Mouse (Mus musculus) heart, postnatal 10 days (tissue): ENCODE measurements at regions not wholly inside any gene's neighbourhood (a gene's known extent, or its start where the extent isn't known, plus 50 kb on each side); places are given as distances from the start of the nearest gene placed in this dataset.

Experiments used
- DNase-seq, 2 experiments: peaks; one replicate each; pipeline ENCODE4 v3.0.0; 2021
- intact Hi-C: fragments of 180-260 bp; cut with DNase I; formaldehyde crosslinking; loops from one replicate; pipeline ENCODE4 v1.15.1; 2025

DNA sequence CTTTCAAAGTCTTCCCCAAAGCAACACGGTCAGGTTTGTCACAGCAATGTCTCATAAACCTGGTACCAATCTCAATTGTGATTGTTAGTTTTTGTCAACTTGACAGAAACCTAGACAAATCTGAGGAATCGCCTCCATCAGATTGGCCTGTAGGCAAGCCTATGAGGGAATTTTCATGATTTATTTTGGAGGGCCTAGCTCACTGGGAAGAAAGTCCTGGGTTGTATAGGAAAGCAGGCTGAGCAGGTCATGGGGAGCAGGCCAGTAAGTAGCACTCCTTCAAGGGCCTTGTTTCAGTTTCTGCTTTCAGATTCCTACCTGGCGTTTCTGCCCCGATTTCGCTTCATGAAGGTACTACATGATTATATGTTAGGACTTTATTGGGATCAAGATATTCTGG, 144.1 kb upstream of the Cdkn2b start:
- DNase-seq = no peak
- intact Hi-C loops = no loop called here

DNA sequence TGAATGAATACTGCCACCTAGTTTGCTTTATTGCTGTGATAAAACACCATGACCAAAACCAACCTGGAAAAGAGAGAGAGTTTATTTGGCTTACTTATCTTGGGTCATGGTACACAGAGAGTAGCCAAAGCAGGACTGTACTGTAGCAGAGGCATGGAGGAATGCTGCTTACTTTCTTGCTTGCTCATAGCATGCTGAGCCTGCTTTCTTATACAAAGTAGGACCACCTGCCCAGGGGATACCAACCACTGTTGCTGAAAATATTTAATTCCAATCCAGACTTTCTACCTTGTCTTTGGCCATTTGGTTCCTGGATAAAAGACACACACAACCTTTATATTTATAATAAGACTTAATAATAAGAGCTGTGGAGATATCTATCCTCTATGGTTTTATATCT, 142.2 kb upstream of the Cdkn2b start:
- intact Hi-C loops = no loop called here
- no peak for DNase-seq

DNA sequence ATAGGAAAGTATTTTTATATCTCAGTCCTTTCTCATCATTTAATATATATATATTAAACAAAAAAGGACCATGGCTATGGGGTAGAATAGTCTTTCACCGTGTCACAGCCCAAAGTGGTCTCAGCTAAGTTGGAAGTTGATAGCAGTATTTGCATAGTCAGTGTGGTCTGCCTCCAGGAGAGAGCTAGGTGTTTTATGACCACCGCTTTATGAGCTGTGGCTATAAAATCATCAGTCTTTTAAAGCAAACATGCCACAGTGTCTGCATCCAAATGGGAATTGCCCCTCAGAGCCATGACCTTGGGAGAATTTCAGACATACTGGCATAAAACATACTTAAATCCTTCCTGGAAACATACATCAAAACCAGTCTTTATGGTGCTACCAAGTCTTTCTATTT, 140.9 kb upstream of the Cdkn2b start:
- intact Hi-C loops = no loop called here

DNA sequence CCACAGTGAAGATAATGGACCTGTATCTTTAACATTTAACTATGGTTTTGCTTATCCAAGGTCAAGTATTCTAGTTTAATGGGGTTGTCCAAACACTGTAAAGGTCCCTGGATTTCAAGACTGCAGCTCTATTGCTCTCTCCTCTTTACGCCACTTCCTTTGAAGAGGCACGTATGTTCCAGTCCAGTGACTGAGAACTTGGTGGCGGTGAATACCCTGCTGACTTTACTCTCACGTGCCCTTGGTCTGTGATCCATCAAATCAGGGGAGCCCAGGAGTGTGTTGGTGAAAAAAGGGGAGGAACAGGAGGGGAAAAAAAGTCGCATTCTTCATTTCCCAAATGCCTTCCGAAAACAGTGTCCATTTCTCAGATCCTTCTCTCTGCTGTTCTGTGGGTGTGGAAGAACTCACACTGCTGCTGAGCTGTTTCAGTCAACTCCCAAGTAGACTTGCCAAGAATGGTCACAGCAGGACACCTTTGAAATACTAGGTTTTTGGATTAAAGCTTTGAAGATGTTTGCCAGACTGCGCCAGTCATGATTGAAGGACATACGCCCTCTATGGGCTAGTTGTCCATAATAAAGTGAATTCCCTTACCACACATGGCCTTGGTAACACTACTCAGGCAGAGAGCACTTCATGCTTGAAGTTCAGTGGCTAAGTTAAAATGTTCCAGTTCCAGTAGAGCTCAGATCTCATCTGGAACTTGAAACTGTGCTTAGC, 136.1 kb upstream of the Cdkn2b start:
- intact Hi-C loops = no loop called here

More for the DNA sequence above, 140.9 kb upstream of the Cdkn2b start:
- no peak for DNase-seq

DNA sequence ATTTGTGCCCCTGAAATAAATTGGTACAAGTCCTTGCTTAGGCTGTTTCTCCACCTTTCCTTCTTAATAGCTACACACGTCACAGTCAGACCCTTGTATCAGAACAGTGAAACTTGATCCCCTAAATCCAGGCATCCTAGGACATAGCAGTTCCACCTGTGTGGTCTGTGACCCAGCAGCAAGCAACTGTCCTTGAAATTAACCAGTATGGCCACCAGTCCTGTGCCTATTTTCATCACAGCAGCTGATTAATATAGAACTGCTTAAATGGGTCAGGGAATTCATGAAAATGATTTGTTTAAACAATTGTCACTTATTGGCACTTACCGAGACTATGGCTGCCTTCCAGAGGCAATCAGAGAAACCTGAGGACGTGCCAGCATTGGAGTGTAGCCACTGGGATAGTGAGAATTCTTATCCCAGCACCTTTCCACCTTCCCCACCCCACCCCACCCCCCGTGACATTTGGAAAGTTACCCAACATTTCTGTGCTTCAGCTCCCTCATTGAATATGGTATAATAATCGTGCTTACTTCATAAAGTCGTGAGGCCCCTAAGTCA, 135.4 kb upstream of the Cdkn2b start:
- intact Hi-C loops = no loop called here
- DNase-seq = peak; percentile 21 to 40

More for the DNA sequence above, 136.1 kb upstream of the Cdkn2b start:
- no peak for DNase-seq

DNA sequence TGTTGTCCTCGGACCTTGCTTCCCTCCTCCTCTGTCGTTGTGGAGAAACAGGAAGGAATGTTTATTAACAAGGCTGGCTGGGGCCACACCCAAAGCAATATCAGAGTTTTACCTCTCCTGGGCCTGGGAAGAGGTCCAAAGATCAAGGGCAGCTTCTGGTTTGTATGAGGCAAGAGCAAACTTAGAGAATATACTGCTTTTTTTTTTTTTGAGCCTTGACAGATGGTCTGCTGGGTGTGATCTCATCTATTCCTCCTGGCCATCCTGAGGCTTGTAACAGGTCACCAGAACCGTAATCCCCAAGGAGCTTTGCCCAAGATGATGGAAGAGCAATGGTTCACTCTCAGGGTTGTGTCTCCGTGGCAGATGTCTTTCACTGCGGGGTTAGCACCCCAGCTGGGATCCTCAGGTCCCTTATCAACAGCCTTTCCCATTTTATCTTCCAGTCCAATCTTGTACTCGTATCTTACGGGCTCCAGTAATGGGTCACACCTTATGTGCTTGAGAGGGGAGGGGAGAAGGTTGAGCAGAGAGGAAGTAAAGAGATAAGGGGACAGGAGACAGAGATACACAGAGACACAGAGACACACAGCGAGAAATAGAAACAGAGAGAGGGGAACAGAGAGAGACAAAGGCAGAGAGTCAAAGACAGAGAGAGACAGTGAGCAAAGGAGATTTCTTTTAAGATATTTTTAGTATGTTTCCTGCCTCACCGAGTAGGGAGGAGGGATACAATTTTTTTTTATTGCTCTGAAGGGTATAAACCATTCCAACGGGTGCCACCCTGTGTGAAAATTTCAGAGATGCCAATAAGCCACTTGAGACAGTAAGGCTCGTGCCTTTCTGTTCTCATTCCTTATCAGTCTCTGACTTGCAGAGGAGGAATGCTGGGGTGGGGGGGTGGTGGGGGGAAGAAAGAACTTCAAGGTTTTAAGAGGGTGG, 134.6 kb upstream of the Cdkn2b start:
- intact Hi-C loops = no loop called here
- DNase-seq = no peak

DNA sequence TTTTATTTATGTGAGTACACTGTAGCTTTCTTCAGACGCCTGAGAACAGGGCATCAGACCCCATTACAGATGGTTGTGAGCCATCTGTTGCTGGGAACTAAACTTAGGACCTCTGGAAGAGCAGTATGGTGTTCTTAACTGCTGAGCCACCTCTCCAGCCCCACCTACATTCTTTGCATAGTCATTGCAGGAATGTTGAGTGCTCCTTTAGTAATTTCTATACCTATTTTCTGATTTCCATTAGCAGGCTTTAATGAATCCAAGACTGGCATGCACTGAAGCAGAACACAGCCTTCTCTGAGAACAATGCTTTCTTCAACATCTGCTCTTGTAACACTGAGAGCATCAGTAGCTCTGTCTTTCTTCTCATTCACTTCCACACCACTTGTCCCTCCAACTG, 131.7 kb upstream of the Cdkn2b start:
- intact Hi-C loops = no loop called here
- no peak for DNase-seq

DNA sequence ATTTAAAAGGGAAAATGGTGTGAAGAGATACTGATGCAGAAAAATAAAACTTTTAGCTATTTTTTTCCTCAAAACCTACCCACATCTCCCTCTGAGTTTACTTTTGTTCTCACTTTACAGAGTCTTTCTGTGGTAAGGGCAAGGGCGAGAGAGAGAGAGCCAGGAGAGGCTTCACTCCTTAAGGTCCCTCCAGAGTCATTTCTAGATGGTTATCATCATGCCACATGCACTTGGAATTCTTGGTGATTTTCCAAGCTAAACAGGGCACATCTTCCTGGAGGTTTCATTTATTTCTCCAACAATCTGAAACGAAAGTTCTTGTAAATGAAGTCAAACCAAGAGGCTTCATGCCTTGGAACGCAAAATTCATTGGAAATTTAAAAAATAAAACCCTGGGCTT, 130.0 kb upstream of the Cdkn2b start:
- DNase-seq = no peak
- intact Hi-C loops = no loop called here

DNA sequence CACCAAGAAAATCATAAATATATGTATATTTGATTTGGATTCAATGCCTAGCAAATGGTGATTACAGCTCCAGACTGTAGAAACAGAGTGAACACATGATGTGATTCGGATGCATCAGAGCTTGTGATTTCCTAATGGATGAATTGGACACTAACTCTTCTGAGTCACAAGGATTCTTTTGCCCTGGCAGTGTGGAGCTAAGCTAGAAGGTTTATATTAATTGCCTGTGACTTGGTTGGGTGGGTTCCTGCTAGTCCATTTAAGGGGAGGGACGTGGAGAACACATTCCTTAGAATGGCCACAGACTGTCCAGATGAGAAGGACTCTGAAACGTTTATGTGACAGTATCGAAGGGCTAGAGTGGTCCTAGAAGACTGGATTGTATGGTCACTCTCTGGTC, 129.5 kb upstream of the Cdkn2b start:
- intact Hi-C loops = no loop called here
- DNase-seq = no peak

DNA sequence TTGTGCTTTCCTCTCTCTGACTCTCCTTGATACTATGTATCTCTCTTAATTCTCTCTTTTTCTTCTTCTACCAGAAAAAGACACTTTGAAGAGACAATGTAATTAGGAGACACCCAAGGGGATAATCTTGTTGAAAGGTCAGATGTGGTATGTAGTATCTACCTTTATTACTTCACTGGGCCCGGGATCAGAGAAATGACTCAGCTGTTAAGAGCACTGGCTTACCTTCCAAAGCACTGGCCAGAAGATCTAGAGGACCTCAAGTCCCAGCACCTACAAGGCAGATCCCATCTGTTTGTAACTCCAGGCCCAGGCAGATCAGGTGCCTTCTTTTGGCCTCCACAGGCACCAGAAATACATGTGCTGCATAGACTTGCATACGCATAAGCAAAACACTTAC, 127.8 kb upstream of the Cdkn2b start:
- intact Hi-C loops = no loop called here
- no peak for DNase-seq

DNA sequence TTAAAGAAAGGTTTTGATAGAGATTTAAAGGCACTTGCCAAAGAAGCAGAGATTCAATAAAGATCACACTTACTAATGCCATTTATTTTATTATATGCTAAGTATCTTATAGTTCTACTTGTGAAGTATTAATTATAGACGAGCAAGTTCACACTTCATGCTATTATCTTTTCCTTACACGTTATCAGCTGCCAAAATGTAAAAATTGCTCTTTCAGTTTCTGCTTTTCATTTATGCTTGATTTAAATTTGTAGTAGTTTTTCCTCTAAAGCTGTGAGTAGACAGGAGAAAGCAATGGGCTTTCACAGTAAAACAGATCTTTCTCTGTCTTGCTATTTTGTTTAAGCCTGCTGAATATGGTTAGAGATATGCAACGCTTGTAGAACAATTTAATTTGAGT, 125.9 kb upstream of the Cdkn2b start:
- intact Hi-C loops = no loop called here
- no peak for DNase-seq

DNA sequence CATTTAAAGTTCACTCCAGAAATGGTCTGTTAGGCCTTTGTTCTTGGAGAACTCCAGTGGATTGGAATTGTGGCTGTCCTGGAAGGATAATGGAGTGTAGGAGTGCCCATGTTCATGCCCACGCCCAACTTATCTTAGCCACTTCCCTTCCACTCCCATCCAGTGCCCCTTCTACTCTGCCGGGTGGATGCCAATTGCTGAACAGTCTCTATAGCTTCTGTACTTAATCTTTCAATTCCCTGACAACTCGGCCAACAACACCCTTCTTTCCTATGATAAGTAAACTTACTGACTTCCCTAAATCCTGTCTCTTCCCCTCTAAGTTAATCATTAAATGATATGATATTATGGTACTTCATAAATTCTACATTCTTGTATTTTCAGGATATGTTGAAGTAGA, 123.3 kb upstream of the Cdkn2b start:
- no peak for DNase-seq
- intact Hi-C loops = no loop called here

DNA sequence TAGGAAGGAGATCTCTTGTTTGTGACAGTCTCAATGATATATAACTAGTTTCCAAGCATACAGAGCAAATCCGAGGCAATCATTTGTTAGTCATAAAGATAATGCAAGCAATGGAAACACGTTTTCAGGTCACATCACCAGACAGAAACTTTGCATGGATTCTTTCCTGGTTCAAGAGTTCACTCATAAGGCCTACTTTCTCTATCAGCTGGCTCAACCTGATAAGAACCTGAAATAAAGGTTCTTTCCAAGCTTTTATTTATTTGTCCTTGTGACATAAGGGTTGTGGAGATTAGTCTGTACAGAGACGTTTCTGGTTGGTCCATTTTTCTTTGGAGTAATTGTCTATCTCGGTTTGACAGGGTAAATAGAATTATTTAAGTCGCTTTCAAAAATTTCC, 122.7 kb upstream of the Cdkn2b start:
- no peak for DNase-seq
- intact Hi-C loops = no loop called here

DNA sequence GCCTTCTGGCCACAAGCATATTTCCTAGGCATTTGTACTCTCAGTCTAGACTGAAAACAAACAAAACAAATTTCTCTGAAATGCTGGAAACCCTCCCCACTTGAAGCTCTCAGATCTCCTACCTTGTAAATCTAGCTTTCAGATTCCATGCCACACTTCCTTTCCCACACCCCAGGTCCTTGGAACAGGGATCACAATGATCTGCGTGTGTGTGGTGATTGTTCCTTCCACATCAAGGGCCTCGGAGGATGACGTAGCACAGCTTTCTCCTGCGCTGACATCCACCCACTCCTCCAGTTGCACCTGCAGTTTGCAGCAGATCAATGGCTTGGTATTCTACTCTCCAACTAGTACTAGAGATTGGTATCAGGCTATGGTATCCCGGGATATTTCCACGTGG, 120.7 kb upstream of the Cdkn2b start:
- no peak for DNase-seq
- intact Hi-C loops = no loop called here

DNA sequence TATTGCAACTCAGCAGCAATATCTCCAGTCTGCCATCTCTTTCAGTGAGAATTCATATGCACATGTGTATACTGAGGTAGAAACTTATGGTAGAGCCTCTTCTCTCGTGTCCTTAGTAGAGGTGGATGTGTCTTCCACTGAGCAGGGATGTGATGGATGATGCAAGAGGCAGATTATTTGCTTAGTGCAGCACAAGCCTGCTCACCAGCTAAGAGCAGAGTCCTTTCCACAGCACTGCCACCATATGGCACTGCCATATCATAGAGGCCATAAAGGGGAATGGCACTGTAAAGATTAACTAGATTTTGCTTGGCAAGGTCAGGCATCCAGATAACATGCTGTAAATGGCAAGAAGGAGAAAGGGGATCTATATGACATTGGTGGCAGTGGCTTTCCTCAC, 117.6 kb upstream of the Cdkn2b start:
- DNase-seq = no peak
- intact Hi-C loops = loop anchor here (5.0 kb wide), 1 partner anchor 94 kb away; no protein-coding TSS in a partner anchor

DNA sequence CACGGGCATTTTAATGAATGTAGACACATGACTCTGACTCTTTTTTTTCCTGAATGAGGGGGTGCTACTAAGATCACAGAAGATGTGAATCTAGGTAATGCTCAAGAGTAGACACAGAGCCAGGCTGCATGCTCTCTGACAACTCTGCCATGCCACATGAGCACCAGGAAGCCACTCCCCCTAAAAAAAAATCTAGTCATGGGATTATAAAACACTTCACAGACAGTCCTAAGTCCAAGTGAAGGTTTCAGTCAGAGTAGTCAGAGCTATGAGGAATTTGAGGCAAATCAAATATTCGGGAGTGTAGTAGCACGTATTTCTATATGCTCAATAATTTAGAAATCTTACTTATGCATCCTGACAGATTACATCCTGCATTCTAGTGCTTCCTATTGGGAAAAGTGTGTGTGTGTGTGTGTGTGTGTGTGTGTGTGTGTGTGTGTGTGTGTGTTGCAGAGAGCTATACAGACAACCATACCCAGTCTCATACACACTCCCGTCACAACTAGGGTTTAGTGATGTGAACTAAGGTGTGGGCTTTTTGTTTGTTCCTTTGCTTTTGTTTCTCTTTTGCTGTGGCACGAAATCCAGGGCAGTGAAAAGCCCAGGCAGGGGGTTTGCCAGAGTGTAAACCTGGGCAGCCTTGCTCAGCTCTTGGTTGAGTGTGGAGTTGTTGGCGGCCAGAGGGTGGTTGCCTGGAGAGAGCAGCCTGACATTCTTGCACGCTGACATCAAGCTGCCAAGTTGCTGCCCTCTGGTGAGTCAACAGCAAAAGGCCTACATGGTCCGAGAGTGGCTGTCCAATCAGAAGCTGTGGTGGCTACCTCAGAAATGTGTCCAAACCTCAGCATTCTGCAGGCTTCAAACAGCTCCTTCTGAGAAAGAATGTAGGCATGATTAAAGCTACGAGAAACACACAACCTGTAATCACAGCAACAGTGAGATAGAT, 116.8 kb upstream of the Cdkn2b start:
- intact Hi-C loops = loop anchor here (5.0 kb wide), 1 partner anchor 95 kb away; no protein-coding TSS in a partner anchor
- DNase-seq = peak; percentile 65

DNA sequence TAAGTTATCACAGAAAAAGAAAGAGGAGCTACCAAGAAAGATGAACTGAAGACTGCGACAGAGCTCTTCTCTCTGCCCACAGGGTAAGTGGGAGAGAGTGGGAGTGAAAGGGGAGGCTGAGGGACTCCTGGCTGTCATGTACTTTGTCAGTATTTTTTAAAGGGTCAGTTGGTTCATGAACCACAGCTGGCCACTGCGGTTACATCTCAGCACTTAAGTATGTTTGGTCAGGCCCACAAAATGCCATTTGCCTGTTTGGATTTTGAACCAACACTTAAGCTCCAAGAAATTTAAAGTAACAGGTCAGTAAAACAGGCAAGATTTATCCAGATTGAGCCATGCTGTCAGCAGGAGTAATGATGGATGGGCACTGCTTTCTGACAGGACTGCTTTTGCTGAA, 115.1 kb upstream of the Cdkn2b start:
- peak in 1 of 2 experiments; percentile 10 for DNase-seq
- intact Hi-C loops = loop anchor here (5.0 kb wide), 1 partner anchor 96 kb away; no protein-coding TSS in a partner anchor

DNA sequence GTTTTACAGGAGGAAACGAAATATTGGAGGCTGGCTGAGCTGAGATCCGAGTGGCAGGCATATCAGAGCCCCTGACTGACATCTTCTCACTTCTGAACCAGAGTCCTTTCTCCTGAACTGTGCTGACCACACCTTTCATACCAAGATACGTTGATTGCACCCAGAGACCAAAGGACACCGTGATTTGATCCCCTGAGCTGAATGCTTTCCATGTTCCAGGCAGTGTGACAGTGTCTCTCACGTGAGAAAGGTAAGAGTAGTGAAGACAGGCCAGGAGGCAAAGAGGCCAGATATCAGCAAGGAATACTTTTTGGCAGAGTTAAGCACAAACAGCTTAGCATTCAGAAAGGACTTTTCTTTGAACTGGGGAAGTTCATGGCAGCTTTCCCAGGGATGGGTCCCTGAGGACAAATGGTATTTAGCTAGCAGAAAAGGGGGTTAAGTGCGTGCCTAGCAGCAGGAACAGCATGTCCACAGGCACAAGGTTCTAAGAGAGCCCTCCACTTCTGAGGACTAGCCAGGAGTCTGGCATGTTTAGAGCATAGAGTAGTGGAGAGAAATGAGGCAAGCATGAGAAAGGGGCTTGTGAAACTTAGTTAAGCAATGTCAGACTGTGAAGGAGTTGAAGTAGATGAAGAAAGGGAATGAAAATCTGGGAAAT, 111.0 kb upstream of the Cdkn2b start:
- DNase-seq = peak; percentile 41 to 49

DNA sequence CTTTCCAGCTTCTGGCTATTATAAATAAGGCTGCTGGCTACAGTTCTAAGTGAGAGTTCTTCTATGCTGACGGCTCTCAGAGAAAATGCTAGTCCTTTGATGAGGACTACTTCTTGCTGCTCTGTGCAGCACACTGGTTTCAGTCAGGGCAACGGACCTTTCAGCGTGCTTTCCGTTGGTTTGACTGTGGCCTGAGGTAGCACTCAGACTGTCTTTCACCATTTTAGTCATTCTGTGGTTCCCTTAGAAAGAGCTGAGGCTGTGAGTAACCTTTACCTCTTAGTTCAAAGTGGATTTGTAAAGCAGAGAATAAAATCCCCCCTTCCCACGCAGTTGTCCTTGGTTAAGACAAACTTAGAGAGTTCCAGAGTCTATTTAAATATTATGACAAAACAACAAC, 110.0 kb upstream of the Cdkn2b start:
- DNase-seq = no peak
- intact Hi-C loops = no loop called here

More for the DNA sequence above, 111.0 kb upstream of the Cdkn2b start:
- intact Hi-C loops = no loop called here

DNA sequence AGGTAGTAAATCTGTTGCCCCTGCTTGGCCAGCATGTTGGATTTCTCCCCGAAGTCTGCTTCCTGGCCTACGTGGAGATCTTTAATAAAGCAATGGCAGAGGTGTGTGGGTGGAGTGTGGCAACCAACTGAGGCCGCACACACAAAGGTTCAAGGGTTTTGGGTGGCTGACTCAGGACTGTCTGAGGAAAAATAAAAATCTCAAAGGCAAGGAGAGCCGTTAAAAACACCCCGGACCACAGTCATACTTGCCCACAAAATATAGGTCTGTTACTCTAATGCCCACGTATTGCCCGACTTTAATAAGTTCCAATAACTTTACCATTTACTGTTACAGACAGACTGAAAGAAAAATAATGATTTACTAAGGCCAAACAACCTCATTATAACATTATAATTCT, 108.7 kb upstream of the Cdkn2b start:
- no peak for DNase-seq
- intact Hi-C loops = no loop called here
